Mouse (Mus musculus): ENCODE measurements around the gene Fkbp4. TPM values are rescaled to one million over a fixed set of nuclear protein-coding genes. Genes with fewer than 3 reads are reported as not detected.

The Fkbp4 gene
- polyA plus RNA-seq, 2 experiments = 121 to 158 TPM

DNA sequence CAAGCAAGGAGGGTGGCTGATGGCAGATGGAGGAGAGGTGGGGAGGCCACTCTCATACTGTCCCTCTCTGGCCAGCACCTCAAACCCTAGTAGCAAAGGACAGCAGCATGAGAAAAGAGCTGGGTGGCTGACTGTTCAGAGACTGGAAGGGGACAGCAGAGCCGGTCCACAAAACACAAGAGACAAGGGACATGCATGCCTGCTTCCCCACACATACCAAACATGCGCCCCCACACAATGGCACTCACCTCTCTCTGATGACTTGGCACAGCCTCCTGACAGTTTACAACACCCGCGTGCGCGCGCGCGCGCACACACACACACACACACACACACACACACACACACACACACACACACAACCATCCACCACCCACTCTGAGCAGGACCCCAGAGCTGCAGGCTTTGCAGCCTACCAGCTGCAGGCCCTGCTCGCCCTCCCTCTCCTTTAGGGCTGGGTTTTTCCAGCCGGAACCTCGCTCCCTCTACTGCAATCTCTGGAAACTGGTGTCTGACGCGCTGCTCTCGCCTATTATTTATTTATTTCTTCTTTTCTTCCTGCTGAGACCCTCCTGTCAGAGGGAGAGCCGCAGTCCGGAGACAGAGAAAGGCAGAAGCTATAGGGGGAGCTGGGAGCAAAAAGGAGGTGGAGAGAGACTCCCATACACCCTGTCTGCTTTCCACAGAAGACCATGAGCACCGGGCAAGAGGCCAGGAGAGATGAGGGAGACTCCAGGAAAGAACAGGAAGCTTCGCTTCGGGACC, 38.9 kb downstream of the Fkbp4 start:
- no peak overlapping the region for H3K4me3 ChIP-seq (ENCODE audit: insufficient read depth in 1 of 2, low read depth in 2 of 2, low read length in 2 of 2)
- ATAC-seq (ENCODE audit: insufficient read depth) (no peak), DNase-seq (ENCODE audit: low read depth in 3 of 3, low spot score in 3 of 3) (no peak)
- WGBS (ENCODE audit: insufficient replicate concordance) = 61% methylated on average over 21 of the region's 21 CpGs
- no peaks in the 10 kb centered on the region for H3K36me3 ChIP-seq (replicated peaks; ENCODE audit: control insufficient read depth, insufficient read depth, low read depth)
- no peak overlapping the region for H3K9ac ChIP-seq (replicated peaks)
- no peaks in the 10 kb centered on the region for H3K9me3 ChIP-seq (ENCODE audit: control insufficient read depth, low read length)
- H3K4me2 ChIP-seq (ENCODE audit: low read depth) = peak overlapping the region; percentile 29; the same call in 1 of the 2 replicates
- no peak overlapping the region for H3K27ac ChIP-seq
- no peaks in the 10 kb centered on the region for H3K27me3 ChIP-seq (ENCODE audit: control insufficient read depth, insufficient read depth, low read length)
- no peaks in the 10 kb centered on the region for H3K4me1 ChIP-seq (replicated peaks; ENCODE audit: control insufficient read depth in 2 of 2, insufficient read depth in 2 of 2, low read length in 1 of 2)
- TF ChIP-seq EP300 (IDR thresholded peaks at IDR 0.05; ENCODE audit: low read depth) (no peak), CTCF (IDR thresholded peaks at IDR 0.05; ENCODE audit: low read depth) (no peak)

- no peak within 1 kb of the TSS for H3K27ac ChIP-seq
- no peaks in the 10 kb centered on the region for H3K36me3 ChIP-seq (replicated peaks; ENCODE audit: control insufficient read depth, insufficient read depth, low read depth)
- no peak for ATAC-seq (ENCODE audit: insufficient read depth)
- no peak within 1 kb of the TSS for H3K9ac ChIP-seq (replicated peaks)
- no peak within 1 kb of the TSS for H3K4me3 ChIP-seq (ENCODE audit: insufficient read depth in 1 of 2, low read depth in 2 of 2, low read length in 2 of 2)
- no peaks in the 10 kb centered on the region for H3K27me3 ChIP-seq (ENCODE audit: control insufficient read depth, insufficient read depth, low read length)
- no peaks in the 10 kb centered on the region for H3K9me3 ChIP-seq (ENCODE audit: control insufficient read depth, low read length)
- peak within 1 kb of the TSS; percentile 29; the same call in 1 of the 2 replicates for H3K4me2 ChIP-seq (ENCODE audit: low read depth)
- TF ChIP-seq CTCF (IDR thresholded peaks at IDR 0.05; ENCODE audit: low read depth) (no peak), EP300 (IDR thresholded peaks at IDR 0.05; ENCODE audit: low read depth) (no peak)
- no peaks in the 10 kb centered on the region for H3K4me1 ChIP-seq (replicated peaks; ENCODE audit: control insufficient read depth in 2 of 2, insufficient read depth in 2 of 2, low read length in 1 of 2)
- DNase-seq (ENCODE audit: low read depth in 3 of 3, low spot score in 3 of 3) = no peak
- WGBS (ENCODE audit: insufficient replicate concordance) = 69% methylated on average over 3 of the region's 3 CpGs
Observed at GRCm38 (mm10) chr6:128398996-128399395, 39.5 kb downstream of the Fkbp4 start, which contains the start of gene Nrip2. Nrip2 (plus strand) TSS chr6:128399296.

- ATAC-seq (ENCODE audit: insufficient read depth) (peak; percentile 44; the same call in 1 of the 2 replicates), DNase-seq (ENCODE audit: low read depth in 3 of 3, low spot score in 3 of 3) (peak in 1 of 3 experiments; percentile 14)
- Histone ChIP-seq H3K36me3 (replicated peaks; ENCODE audit: control insufficient read depth, insufficient read depth, low read depth) (no peaks in the 10 kb centered on the region), H3K9me3 (ENCODE audit: control insufficient read depth, low read length) (no peaks in the 10 kb centered on the region), H3K4me3 (ENCODE audit: insufficient read depth in 1 of 2, low read depth in 2 of 2, low read length in 2 of 2) (no peak overlapping the region), H3K9ac (replicated peaks) (no peak overlapping the region), H3K27ac (no peak overlapping the region), H3K4me1 (replicated peaks; ENCODE audit: control insufficient read depth in 2 of 2, insufficient read depth in 2 of 2, low read length in 1 of 2) (no peaks in the 10 kb centered on the region), H3K4me2 (ENCODE audit: low read depth) (no peak overlapping the region), H3K27me3 (ENCODE audit: control insufficient read depth, insufficient read depth, low read length) (no peaks in the 10 kb centered on the region)
- 57% methylated on average over 7 of the region's 7 CpGs for WGBS (ENCODE audit: insufficient replicate concordance)
- TF ChIP-seq EP300 (IDR thresholded peaks at IDR 0.05; ENCODE audit: low read depth) (no peak), CTCF (IDR thresholded peaks at IDR 0.05; ENCODE audit: low read depth) (no peak)
Observed at GRCm38 (mm10) chr6:128397574-128398261, 40.8 kb downstream of the Fkbp4 start.

DNA sequence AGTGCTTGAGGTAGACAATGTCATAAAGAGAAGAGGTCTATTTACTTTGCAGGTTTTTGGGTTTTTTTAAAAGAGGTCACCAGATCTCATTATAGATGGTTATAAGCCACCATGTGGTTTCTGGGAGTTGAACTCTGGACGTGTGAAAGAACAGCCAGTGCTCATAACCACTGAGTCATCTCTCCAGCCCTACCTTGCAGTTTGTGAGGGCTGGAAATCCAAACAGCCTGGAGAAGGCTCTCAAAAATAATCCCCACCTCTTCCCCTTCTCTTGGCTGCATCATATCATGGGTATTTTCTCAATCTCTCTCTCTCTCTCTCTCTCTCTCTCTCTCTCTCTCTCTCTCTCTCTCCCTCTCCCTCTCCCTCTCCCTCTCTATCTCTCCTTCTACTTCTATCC, 47.8 kb downstream of the Fkbp4 start:
- no peak for TF ChIP-seq EP300 (IDR thresholded peaks at IDR 0.05; ENCODE audit: low read depth)
- TF ChIP-seq CTCF (IDR thresholded peaks at IDR 0.05; ENCODE audit: low read depth) = no peak
- WGBS (ENCODE audit: insufficient replicate concordance) = 12% methylated on average over 1 of the region's 1 CpGs

GRCm38 (mm10) chr6:128389185-128389584, 49.3 kb downstream of the Fkbp4 start:
- no peak for TF ChIP-seq CTCF (IDR thresholded peaks at IDR 0.05; ENCODE audit: low read depth)
- TF ChIP-seq EP300 (IDR thresholded peaks at IDR 0.05; ENCODE audit: low read depth) = no peak
- 39% methylated on average over 1 of the region's 1 CpGs for WGBS (ENCODE audit: insufficient replicate concordance)

More for the DNA sequence above, 47.8 kb downstream of the Fkbp4 start:
- H3K36me3 ChIP-seq (replicated peaks; ENCODE audit: control insufficient read depth, insufficient read depth, low read depth) = no peaks in the 10 kb centered on the region
- H3K9ac ChIP-seq (replicated peaks) = no peak overlapping the region
- no peaks in the 10 kb centered on the region for H3K27me3 ChIP-seq (ENCODE audit: control insufficient read depth, insufficient read depth, low read length)
- DNase-seq (ENCODE audit: low read depth in 3 of 3, low spot score in 3 of 3) (no peak), ATAC-seq (ENCODE audit: insufficient read depth) (no peak)
- H3K27ac ChIP-seq = no peak overlapping the region
- H3K4me3 ChIP-seq (ENCODE audit: insufficient read depth in 1 of 2, low read depth in 2 of 2, low read length in 2 of 2) = no peak overlapping the region
- H3K4me1 ChIP-seq (replicated peaks; ENCODE audit: control insufficient read depth in 2 of 2, insufficient read depth in 2 of 2, low read length in 1 of 2) = no peaks in the 10 kb centered on the region
- no peaks in the 10 kb centered on the region for H3K9me3 ChIP-seq (ENCODE audit: control insufficient read depth, low read length)
- H3K4me2 ChIP-seq (ENCODE audit: low read depth) = no peak overlapping the region

More at GRCm38 (mm10) chr6:128389185-128389584, 49.3 kb downstream of the Fkbp4 start:
- no peak for ATAC-seq (ENCODE audit: insufficient read depth)
- H3K4me3 ChIP-seq (ENCODE audit: insufficient read depth in 1 of 2, low read depth in 2 of 2, low read length in 2 of 2) = no peak overlapping the region
- no peak overlapping the region for H3K9ac ChIP-seq (replicated peaks)
- H3K4me1 ChIP-seq (replicated peaks; ENCODE audit: control insufficient read depth in 2 of 2, insufficient read depth in 2 of 2, low read length in 1 of 2) = no peaks in the 10 kb centered on the region
- H3K27ac ChIP-seq = no peak overlapping the region
- no peak for DNase-seq (ENCODE audit: low read depth in 3 of 3, low spot score in 3 of 3)
- no peaks in the 10 kb centered on the region for H3K36me3 ChIP-seq (replicated peaks; ENCODE audit: control insufficient read depth, insufficient read depth, low read depth)
- no peaks in the 10 kb centered on the region for H3K9me3 ChIP-seq (ENCODE audit: control insufficient read depth, low read length)
- H3K4me2 ChIP-seq (ENCODE audit: low read depth) = no peak overlapping the region
- no peaks in the 10 kb centered on the region for H3K27me3 ChIP-seq (ENCODE audit: control insufficient read depth, insufficient read depth, low read length)
